Mouse (Mus musculus) brain, embryonic 14.5 days (tissue): ENCODE results near the gene Dgkd. TPM values are rescaled to one million over a fixed set of nuclear protein-coding genes. Genes with fewer than 3 reads are reported as not detected.
"Not testable (repeated sequence)": the region's sequence is repeated elsewhere in the genome, so short reads cannot be mapped to it uniquely, and the experiment has no call there.

Experiments
- DNase-seq: peaks from one replicate; pipeline ENCODE4 v3.0.0-alpha.2; 2011; ENCODE audit warnings: low read depth
- CTCF ChIP-seq: fragments of 200-500 bp; IDR thresholded peaks from 2 replicates; pipeline ENCODE4 v1.5.1; 2012; ENCODE audit warnings: inconsistent platforms, mild to moderate bottlenecking, moderate library complexity, borderline replicate concordance; ENCODE audit not compliant: insufficient read depth, insufficient read length; ENCODE audit errors: extremely low read depth
- POLR2A ChIP-seq: fragments of 200-500 bp; IDR thresholded peaks from 2 replicates; pipeline ENCODE4 v1.6.1; 2012; ENCODE audit warnings: mild to moderate bottlenecking, inconsistent platforms, borderline replicate concordance; ENCODE audit not compliant: poor library complexity, insufficient read depth, insufficient read length, severe bottlenecking; ENCODE audit errors: extremely low read depth
- polyA plus RNA-seq: library from polyadenylated mRNA; depleted of rRNA; stranded (reverse); fragments of >200 nt; gene quantifications from 2 replicates; pipeline ENCODE4 v1.2.3, GENCODE M21; 2012; rRNA removed

Dgkd gene
- polyA plus RNA-seq, result 52.9 and 54.6 TPM in 2 replicates

- peak; percentile 87 for DNase-seq
- TF ChIP-seq POLR2A (peak; percentile 80), CTCF (no peak)
These were observed at the start of gene Dgkd for GRCm38 (mm10) chr1:87852892-87853600. Gene Dgkd (plus strand): TSS chr1:87853287.

GRCm38 (mm10) chr1:87803576-87803975 lies 49.5 kb upstream of the Dgkd start, which contains the start of gene Sag:
Gene Sag (plus strand): TSS chr1:87803680.
- TF ChIP-seq CTCF (no peak), POLR2A (no peak)
- DNase-seq, result no peak

GRCm38 (mm10) chr1:87807751-87808150 lies 45.3 kb upstream of the Dgkd start:
- DNase-seq, result no peak
- TF ChIP-seq CTCF, result no peak
- no peak for TF ChIP-seq POLR2A

GRCm38 (mm10) chr1:87811391-87811790 lies 41.7 kb upstream of the Dgkd start:
- DNase-seq, result no peak
- no peak for TF ChIP-seq POLR2A
- TF ChIP-seq CTCF, result no peak

GRCm38 (mm10) chr1:87812061-87812460 lies 41.0 kb upstream of the Dgkd start:
- no peak for TF ChIP-seq CTCF
- TF ChIP-seq POLR2A, result no peak
- DNase-seq, result no peak

- no peak for TF ChIP-seq POLR2A
- TF ChIP-seq CTCF, result no peak
- DNase-seq, result no peak
These were observed 39.9 kb upstream of the Dgkd start for GRCm38 (mm10) chr1:87813155-87813554.

GRCm38 (mm10) chr1:87813681-87814080 lies 39.4 kb upstream of the Dgkd start:
- peak; percentile 2 for DNase-seq
- TF ChIP-seq POLR2A (no peak), CTCF (no peak)

- TF ChIP-seq CTCF (no peak), POLR2A (no peak)
- no peak for DNase-seq
These were observed 28.6 kb upstream of the Dgkd start for GRCm38 (mm10) chr1:87824420-87824995.

- TF ChIP-seq POLR2A (no peak), CTCF (no peak)
These were observed 27.8 kb upstream of the Dgkd start for GRCm38 (mm10) chr1:87825281-87825680.

GRCm38 (mm10) chr1:87825991-87826390 lies 27.1 kb upstream of the Dgkd start:
- no peak for TF ChIP-seq CTCF
- TF ChIP-seq POLR2A, result no peak

More at GRCm38 (mm10) chr1:87825281-87825680, 27.8 kb upstream of the Dgkd start:
- no peak for DNase-seq

GRCm38 (mm10) chr1:87826474-87826873 lies 26.6 kb upstream of the Dgkd start:
- DNase-seq, result peak; percentile 7
- no peak for TF ChIP-seq CTCF
- no peak for TF ChIP-seq POLR2A

More at GRCm38 (mm10) chr1:87825991-87826390, 27.1 kb upstream of the Dgkd start:
- DNase-seq, result no peak

GRCm38 (mm10) chr1:87827476-87827875 lies 25.6 kb upstream of the Dgkd start:
- not testable (repeated sequence) for DNase-seq
